Mouse (Mus musculus) G1E (cell line): ENCODE results near the gene Tspan5.

ENCODE experiments used
- CTCF ChIP-seq: IDR thresholded peaks from 2 replicates; pipeline ENCODE4 v1.5.1; 2012; ENCODE audit warnings: low read depth, low read length, inconsistent platforms, mixed read lengths
- TAL1 ChIP-seq: conservative IDR thresholded peaks from 2 replicates; pipeline ENCODE4 v1.6.1; 2012; ENCODE audit warnings: low read depth, low read length, inconsistent platforms, mixed read lengths

GRCm38 (mm10) chr3:138814457-138814856, 72.5 kb downstream of the Tspan5 start:
- TF ChIP-seq CTCF (no peak), TAL1 (no peak)
